12 mouse cellular contexts compared by ENCODE assay signal in the genomic region with DNA sequence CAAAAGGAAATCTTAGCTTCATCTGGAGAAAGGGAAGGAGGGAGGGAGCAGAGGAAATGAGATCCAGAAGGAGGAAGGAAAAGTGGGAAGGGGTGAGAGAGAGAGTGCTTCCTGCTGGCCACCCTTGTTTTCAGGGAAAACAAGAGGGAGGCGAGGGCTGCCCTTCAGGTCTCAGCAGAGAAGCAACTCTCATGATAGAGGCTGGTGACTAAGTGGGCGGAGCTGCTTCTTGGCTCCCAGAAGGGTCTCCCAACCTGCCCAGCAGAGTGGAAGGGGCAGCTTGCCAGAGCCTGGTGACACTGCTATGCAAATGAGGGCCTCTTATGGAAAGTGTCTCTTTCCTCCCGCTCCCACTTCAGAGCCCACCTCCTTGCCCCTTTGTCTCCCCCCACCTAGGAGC.
DNase-seq lines count a peak whose midpoint lies in the region; ATAC-seq and TF ChIP-seq lines count a peak whose summit lies in the region.
"Had no signal": no experiment of that assay in that cellular context is flagged by ENCODE, and none has a peak within 500 bp of the region (broad histone marks: within the 10 kb centered on the region; RNA-seq: fewer than 3 reads in every experiment).

No protein-coding gene starts in this region.

- no peak overlapping the region for H3K4me2 ChIP-seq in lung, postnatal 0 days (replicated peaks; ENCODE audit: low read depth, low read length)
- H3K4me2 ChIP-seq in heart, postnatal 0 days (ENCODE audit: low read depth, low read length): no peak overlapping the region
- H3K4me2 ChIP-seq in neural tube, embryonic 13.5 days: no peak overlapping the region
- H3K4me2 ChIP-seq in intestine, embryonic 16.5 days (ENCODE audit: low read depth, low read length): no peak overlapping the region
- H3K4me2 ChIP-seq: liver, embryonic 11.5 days had no signal

- H3K4me3 ChIP-seq in heart, embryonic 10.5 days: no peak overlapping the region
- H3K4me3 ChIP-seq in heart, adult 2 months: no peak overlapping the region
- no peak overlapping the region for H3K4me3 ChIP-seq in lung, postnatal 0 days (ENCODE audit: low read depth, low read length)
- no peak overlapping the region for H3K4me3 ChIP-seq in heart, postnatal 0 days (ENCODE audit: low read depth, low read length)
- no peak overlapping the region for H3K4me3 ChIP-seq in neural tube, embryonic 13.5 days
- H3K4me3 ChIP-seq in intestine, embryonic 16.5 days (ENCODE audit: low read length): no peak overlapping the region
- H3K4me3 ChIP-seq: megakaryocyte, embryonic 14.5 days had no signal

- no peak overlapping the region for H3K9ac ChIP-seq in heart, adult 2 months (ENCODE audit: low read depth, low read length)
- H3K9ac ChIP-seq in lung, postnatal 0 days (replicated peaks; ENCODE audit: low read depth): no peak overlapping the region
- no peak overlapping the region for H3K9ac ChIP-seq in heart, postnatal 0 days (replicated peaks; ENCODE audit: low read depth, low read length)
- H3K9ac ChIP-seq in neural tube, embryonic 13.5 days: no peak overlapping the region
- H3K9ac ChIP-seq in intestine, embryonic 16.5 days (ENCODE audit: low read depth, low read length): no peak overlapping the region

- no peak for ATAC-seq in lung, postnatal 0 days
- ATAC-seq in heart, postnatal 0 days (ENCODE audit: insufficient read depth, low read depth): 0 out of 2 replicates have a peak, but pooled peaks have one; percentile 27
- ATAC-seq in neural tube, embryonic 13.5 days (ENCODE audit: low read depth): peak; percentile 63
- no peak for ATAC-seq in intestine, embryonic 16.5 days

- WGBS in heart, embryonic 10.5 days: 8% methylated on average over 3 of the region's 3 CpGs
- 10% methylated on average over 3 of the region's 3 CpGs for WGBS in heart, adult 2 months
- WGBS in lung, postnatal 0 days: 11% methylated on average over 3 of the region's 3 CpGs
- 13% methylated on average over 3 of the region's 3 CpGs for WGBS in heart, postnatal 0 days
- 19% methylated on average over 3 of the region's 3 CpGs for WGBS in neural tube, embryonic 13.5 days
- 4% methylated on average over 3 of the region's 3 CpGs for WGBS in intestine, embryonic 16.5 days

- peaks cover 10% of the 10 kb centered on the region for H3K4me1 ChIP-seq in heart, embryonic 10.5 days
- H3K4me1 ChIP-seq in heart, adult 2 months (ENCODE audit: control insufficient read depth, insufficient read depth, low read length): no peaks in the 10 kb centered on the region
- H3K4me1 ChIP-seq in lung, postnatal 0 days (ENCODE audit: insufficient read depth, low read depth, low read length): 0 out of 2 replicates have a peak, but pooled peaks cover 4% of the 10 kb centered on the region
- H3K4me1 ChIP-seq in heart, postnatal 0 days (ENCODE audit: control insufficient read depth, insufficient read depth): no peaks in the 10 kb centered on the region; the same call in 1 of the 2 replicates
- H3K4me1 ChIP-seq in neural tube, embryonic 13.5 days (replicated peaks): peaks cover 12% of the 10 kb centered on the region
- H3K4me1 ChIP-seq in intestine, embryonic 16.5 days (ENCODE audit: control insufficient read depth, insufficient read depth, low read length): no peaks in the 10 kb centered on the region
- H3K4me1 ChIP-seq: megakaryocyte, embryonic 14.5 days had no signal

- H3K36me3 ChIP-seq in heart, embryonic 10.5 days: no peaks in the 10 kb centered on the region
- no peaks in the 10 kb centered on the region for H3K36me3 ChIP-seq in heart, adult 2 months (ENCODE audit: control insufficient read depth, insufficient read depth, low read length)
- no peaks in the 10 kb centered on the region for H3K36me3 ChIP-seq in lung, postnatal 0 days (ENCODE audit: insufficient read depth, low read length)
- H3K36me3 ChIP-seq in heart, postnatal 0 days (replicated peaks; ENCODE audit: control insufficient read depth, insufficient read depth, low read length): no peaks in the 10 kb centered on the region
- H3K36me3 ChIP-seq in neural tube, embryonic 13.5 days: no peaks in the 10 kb centered on the region
- no peaks in the 10 kb centered on the region for H3K36me3 ChIP-seq in intestine, embryonic 16.5 days (ENCODE audit: control insufficient read depth, insufficient read depth, low read length)

- H3K9me3 ChIP-seq in heart, embryonic 10.5 days: no peaks in the 10 kb centered on the region
- H3K9me3 ChIP-seq in lung, postnatal 0 days (ENCODE audit: low read length): no peaks in the 10 kb centered on the region
- H3K9me3 ChIP-seq in heart, postnatal 0 days (replicated peaks; ENCODE audit: control insufficient read depth, low read length): no peaks in the 10 kb centered on the region
- H3K9me3 ChIP-seq in neural tube, embryonic 13.5 days: no peaks in the 10 kb centered on the region
- no peaks in the 10 kb centered on the region for H3K9me3 ChIP-seq in intestine, embryonic 16.5 days (ENCODE audit: control insufficient read depth, low read length)
- H3K9me3 ChIP-seq: megakaryocyte, embryonic 14.5 days had no signal

- no peak for DNase-seq in heart, embryonic 10.5 days (ENCODE audit: low spot score)
- DNase-seq in heart, adult 2 months: no peak
- DNase-seq in lung, postnatal 0 days (ENCODE audit: low spot score): peak; percentile 33
- DNase-seq in lung, postnatal 25 days (ENCODE audit: low spot score): no peak
- peak; percentile 30 for DNase-seq in heart, postnatal 0 days (ENCODE audit: low spot score)
- no peak for DNase-seq in cerebellum, adult 8-10 months
- DNase-seq: gastrocnemius, postnatal 14 days; layer of hippocampus, adult 9-11 months had no signal

- no peak for TF ChIP-seq EP300 in heart, adult 2 months (IDR thresholded peaks at IDR 0.05; ENCODE audit: insufficient read depth, low read depth, low read length)
- TF ChIP-seq EP300 in lung, postnatal 0 days (IDR thresholded peaks at IDR 0.05): no peak
- TF ChIP-seq EP300 in heart, postnatal 0 days (IDR thresholded peaks at IDR 0.05; ENCODE audit: low read depth): no peak

- no peak for TF ChIP-seq POLR2A in heart, adult 2 months (IDR thresholded peaks at IDR 0.05; ENCODE audit: insufficient read depth, low read depth, low read length)

- no peak for TF ChIP-seq CTCF in heart, adult 2 months (IDR thresholded peaks at IDR 0.05)
- TF ChIP-seq CTCF in lung, postnatal 0 days (IDR thresholded peaks at IDR 0.05): no peak
- TF ChIP-seq CTCF in heart, postnatal 0 days (IDR thresholded peaks at IDR 0.05; ENCODE audit: low read depth): no peak

- intact Hi-C loops in heart, adult 2 months (cut with DNase I): no loop called here

- H3K27me3 ChIP-seq in heart, embryonic 10.5 days (ENCODE audit: insufficient read depth, poor library complexity, severe bottlenecking): no peaks in the 10 kb centered on the region
- no peaks in the 10 kb centered on the region for H3K27me3 ChIP-seq in heart, adult 2 months (ENCODE audit: control insufficient read depth, insufficient read depth, low read length)
- H3K27me3 ChIP-seq in lung, postnatal 0 days (replicated peaks; ENCODE audit: insufficient read depth, low read length): no peaks in the 10 kb centered on the region
- no peaks in the 10 kb centered on the region for H3K27me3 ChIP-seq in heart, postnatal 0 days (ENCODE audit: control insufficient read depth, insufficient read depth, low read length)
- H3K27me3 ChIP-seq in neural tube, embryonic 13.5 days: 0 out of 2 replicates have a peak, but pooled peaks cover 2% of the 10 kb centered on the region
- no peaks in the 10 kb centered on the region for H3K27me3 ChIP-seq in intestine, embryonic 16.5 days (replicated peaks; ENCODE audit: control insufficient read depth, insufficient read depth, low read length)
- H3K27me3 ChIP-seq: megakaryocyte, embryonic 14.5 days had no signal

- H3K79me2 ChIP-seq in heart, adult 2 months (replicated peaks; ENCODE audit: control insufficient read depth, insufficient read depth, low read length): no peaks in the 10 kb centered on the region

- peak overlapping the region; percentile 30; the same call in 1 of the 2 replicates for H3K27ac ChIP-seq in heart, embryonic 10.5 days
- H3K27ac ChIP-seq in heart, adult 2 months: no peak overlapping the region
- H3K27ac ChIP-seq in lung, postnatal 0 days (ENCODE audit: low read length): no peak overlapping the region
- H3K27ac ChIP-seq in heart, postnatal 0 days (ENCODE audit: low read depth): no peak overlapping the region
- H3K27ac ChIP-seq in neural tube, embryonic 13.5 days (replicated peaks): no peak overlapping the region
- H3K27ac ChIP-seq in intestine, embryonic 16.5 days (ENCODE audit: low read length): no peak overlapping the region

Comparison
In these comparisons a context has a peak if more than half of its experiments do, and no peak if none do; other contexts are left out.
1. DNase-seq: peak in lung, postnatal 0 days (single experiment) and heart, postnatal 0 days (single experiment); none in heart, embryonic 10.5 days (single experiment), heart, adult 2 months (0 of 2), lung, postnatal 25 days (single experiment) and cerebellum, adult 8-10 months (single experiment).
2. ATAC-seq: peak in heart, postnatal 0 days (single experiment) and neural tube, embryonic 13.5 days (single experiment); none in lung, postnatal 0 days (single experiment) and intestine, embryonic 16.5 days (single experiment).